Mouse (Mus musculus): ENCODE results near the gene Fbxw4. TPM values are rescaled to one million over a fixed set of nuclear protein-coding genes. Genes with fewer than 3 reads are reported as not detected.
"Not testable (repeated sequence)": the region's sequence is repeated elsewhere in the genome, so short reads cannot be mapped to it uniquely, and the experiment has no call there.

Gene Fbxw4
- total RNA-seq, 2 experiments from 2014 or later: 5.5 to 33.0 TPM

DNA sequence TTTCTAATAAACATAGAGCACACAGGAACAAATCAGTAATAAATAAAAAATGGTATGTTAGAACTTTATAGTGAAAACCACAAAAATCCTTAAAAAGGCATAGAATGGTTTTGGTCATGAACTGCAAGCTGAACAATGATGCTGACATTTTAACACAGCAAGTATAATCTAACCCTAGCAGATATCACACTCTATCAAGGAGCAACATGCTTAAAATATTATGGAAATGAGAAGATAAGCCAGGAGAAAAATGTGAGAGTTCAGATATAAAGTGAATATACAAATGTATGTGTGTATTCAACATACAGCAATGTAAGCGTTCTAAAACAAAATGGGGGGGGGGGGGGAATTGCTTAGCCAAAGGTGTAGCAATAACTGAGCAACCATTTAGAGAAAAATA is 2.3 kb downstream of the Fbxw4 start:
- ATAC-seq (replicated peaks; ENCODE audit: low FRiP score, low TSS enrichment, poor library complexity, severe bottlenecking): peak; percentile 62

DNA sequence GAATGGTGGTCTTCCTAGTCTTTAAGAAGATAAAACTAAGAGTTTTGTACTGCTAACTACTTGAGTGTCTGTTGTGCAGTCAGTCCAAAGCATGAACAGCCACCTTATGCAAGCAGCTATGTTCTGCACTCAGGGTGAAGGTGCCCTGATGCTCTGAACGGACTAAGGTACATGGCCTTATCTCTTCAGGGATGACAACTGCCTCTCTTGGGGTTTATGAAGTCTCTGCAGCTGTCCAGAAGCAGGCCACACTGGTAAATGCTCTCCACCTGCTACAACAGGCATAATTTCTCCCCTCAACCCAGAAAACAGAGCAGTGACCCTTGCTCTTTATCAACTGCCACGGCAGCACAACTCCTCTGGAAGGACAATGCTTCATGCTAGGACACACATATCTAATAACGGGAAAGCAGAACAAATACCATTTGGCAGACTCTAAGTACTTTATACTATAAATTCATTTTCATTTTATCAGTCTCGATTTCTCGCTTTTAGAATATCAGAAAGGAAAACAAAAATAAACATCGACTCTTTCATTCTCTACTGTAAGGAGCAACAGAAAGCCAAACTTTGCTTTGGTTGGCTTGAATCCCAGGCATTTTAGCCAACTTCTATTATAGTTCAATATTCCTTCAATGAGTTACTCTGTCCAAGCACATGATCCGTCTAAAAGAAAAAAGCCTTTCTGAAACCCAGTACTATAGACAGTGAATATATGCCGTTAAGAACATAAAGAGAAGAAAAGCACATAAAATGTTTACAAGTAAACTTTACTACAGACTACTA is 3.1 kb downstream of the Fbxw4 start:
- no peak for ATAC-seq (replicated peaks; ENCODE audit: low FRiP score, low TSS enrichment, poor library complexity, severe bottlenecking)

DNA sequence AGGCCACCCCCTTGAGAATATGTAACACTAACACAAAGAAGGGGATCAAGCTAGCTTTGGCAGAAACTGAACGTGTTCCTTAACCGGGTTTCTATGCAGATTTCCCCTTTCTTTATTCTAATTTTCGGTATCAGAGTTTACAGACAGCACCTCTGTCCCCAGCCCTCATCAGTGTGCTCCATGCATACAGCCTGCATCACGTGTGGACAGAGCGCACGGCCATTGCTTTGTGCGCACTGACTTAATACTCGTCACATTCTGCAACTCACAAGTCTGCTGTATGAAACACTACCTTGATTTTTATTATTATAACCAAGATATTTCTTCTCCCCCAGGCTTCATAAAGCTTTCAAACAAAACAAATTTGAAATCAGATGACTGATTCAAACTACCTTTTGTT is 4.2 kb downstream of the Fbxw4 start:
- no peak for ATAC-seq (replicated peaks; ENCODE audit: low FRiP score, low TSS enrichment, poor library complexity, severe bottlenecking)

DNA sequence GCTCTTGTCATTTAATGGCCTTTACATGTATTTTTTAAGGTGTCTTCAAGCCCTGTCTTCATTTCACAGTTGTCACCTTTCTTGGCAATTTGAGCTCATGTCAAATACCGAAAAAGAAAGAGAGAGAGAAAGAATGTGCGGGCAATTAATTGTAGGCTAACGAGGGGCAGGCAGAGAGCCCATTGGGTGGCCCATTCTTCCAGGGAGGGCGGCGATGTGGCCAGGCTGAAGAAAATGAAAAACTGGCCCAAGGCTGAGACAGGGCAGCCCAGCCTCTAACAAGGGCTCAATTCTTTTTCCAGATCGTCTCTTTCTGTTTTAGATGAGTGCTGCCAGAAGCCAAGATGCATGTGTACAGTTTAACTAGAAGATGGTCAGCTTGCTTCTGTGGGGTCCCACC is 6.1 kb downstream of the Fbxw4 start:
- no peak for ATAC-seq (replicated peaks; ENCODE audit: low FRiP score, low TSS enrichment, poor library complexity, severe bottlenecking)

DNA sequence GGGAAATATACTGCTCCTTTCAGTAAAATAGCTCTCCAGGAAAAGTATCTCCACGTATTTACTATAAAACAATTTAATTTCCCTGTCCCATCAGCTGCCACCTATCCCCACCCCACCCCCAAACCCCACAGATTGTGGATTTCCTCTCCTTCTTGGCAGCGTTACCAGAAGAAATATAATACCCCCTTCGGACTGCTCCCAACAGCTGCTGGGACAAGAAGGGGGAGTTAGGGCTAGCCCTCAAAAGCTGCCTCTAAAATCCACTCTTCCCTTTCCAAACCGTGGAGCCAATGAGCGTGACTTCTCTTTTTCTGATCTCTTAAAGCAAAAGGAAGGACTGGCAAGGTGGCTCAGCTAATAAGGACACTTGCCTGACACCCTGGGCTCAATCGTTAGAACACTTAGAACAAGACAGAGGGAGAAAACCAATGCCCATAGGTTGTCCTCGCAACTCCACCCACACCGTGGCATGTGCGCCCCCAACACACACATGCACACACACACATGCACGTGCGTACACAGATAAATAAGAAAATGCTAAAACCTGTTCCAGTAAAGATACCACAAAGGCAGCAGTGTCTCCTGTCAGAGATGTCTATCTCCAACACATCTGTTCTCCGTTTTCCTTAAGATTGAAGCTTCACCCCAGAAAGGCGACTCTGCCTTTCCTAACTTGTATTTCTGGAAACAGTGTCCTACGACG is 7.7 kb downstream of the Fbxw4 start:
- peak; percentile 85 for ATAC-seq (replicated peaks; ENCODE audit: low FRiP score, low TSS enrichment, poor library complexity, severe bottlenecking)

DNA sequence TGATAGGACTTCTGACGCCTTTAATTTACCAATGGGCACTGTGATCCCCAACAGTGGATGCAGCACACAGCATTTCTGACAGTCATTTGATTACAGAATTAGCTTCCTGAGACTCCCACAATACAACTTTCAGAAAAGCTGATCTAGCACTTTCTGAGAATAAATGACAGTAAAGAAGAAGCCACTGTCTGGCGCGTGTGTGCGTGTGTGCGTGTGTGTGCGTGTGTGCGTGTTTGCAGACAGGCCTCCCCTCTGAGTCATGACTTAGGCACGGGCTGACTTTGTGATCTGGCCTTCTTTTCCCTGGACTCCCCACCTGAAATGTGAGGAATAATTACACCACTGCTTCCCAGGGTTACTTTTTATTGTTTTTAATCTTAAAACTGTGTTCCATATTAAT is 8.6 kb downstream of the Fbxw4 start:
- no peak for ATAC-seq (replicated peaks; ENCODE audit: low FRiP score, low TSS enrichment, poor library complexity, severe bottlenecking)

DNA sequence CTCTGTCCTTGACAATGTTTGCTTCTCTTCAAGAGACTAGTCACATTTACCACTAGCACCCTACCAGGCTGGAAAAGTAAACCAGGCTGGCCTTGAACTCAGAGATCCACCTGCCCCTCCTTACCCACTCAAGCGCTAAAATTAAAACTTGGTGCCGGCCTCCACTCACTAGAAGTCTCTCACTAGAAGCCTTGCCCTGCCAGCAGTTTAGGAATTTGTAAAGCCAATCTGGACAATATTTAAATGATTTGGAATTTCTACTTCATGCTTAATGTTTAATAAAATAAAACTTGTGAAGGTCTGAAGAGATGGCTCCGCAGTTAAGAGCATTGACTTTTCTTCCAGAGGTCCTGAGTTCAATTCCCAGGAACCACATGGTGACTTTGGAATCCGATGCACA is 10.3 kb downstream of the Fbxw4 start:
- no peak for ATAC-seq (replicated peaks; ENCODE audit: low FRiP score, low TSS enrichment, poor library complexity, severe bottlenecking)

DNA sequence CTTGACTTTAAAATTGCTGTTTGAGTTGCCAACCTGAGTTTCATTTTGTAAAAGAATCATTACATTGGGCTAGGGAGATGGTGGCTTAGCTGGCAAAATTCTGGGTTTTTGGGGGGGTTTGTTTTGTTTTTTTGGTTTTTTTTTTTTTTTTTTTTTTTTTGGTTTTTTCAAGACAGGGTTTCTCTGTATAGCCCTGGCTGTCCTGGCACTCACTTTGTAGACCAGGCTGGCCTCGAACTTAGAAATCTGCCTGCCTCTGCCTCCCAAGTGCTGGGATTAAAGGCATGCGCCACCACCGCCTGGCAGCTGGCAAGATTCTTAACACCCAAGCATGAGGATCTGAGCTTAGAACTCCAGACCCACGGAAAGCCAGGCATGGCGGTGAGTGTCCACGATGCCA is 11.6 kb downstream of the Fbxw4 start:
- ATAC-seq (replicated peaks; ENCODE audit: low FRiP score, low TSS enrichment, poor library complexity, severe bottlenecking): not testable (repeated sequence)

DNA sequence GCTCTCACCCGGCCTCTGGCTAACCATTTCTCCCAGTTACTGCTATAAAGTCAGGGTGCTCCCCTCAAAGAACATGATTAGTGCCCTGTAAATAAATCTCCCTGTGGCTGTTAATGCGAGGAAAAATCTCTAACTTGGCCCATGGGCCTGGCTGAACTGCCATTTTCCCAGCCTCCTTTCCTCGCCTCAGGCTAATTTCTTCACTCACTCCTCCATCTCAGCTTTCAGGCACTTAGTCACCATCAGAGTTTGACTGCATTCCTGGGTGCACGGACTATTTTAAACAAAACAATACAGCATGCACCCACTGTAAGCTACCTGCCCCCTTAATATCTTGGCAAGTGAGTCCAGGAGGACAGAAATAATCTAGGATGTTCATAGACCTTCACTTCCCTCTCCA is 13.2 kb downstream of the Fbxw4 start:
- ATAC-seq (replicated peaks; ENCODE audit: low FRiP score, low TSS enrichment, poor library complexity, severe bottlenecking): no peak

DNA sequence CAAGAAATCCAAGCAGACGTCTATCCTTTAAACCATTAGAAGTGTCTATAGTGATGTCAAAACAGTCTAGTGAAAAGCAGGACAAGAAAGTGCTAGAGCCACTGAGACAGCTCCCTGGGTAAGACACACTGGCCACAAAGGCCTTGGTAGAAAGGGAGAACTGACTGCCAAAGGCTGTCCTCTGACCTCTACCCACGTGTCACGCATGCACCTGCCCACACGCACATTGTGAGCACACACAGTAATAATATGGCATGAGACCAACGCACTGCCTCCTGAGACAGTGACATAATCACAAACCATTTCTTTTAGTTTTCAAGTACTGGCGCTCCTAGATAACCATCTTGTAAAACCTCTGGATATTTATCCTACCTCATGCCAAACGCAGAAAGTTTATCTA is 19.4 kb downstream of the Fbxw4 start:
- no peak for ATAC-seq (replicated peaks; ENCODE audit: low FRiP score, low TSS enrichment, poor library complexity, severe bottlenecking)

DNA sequence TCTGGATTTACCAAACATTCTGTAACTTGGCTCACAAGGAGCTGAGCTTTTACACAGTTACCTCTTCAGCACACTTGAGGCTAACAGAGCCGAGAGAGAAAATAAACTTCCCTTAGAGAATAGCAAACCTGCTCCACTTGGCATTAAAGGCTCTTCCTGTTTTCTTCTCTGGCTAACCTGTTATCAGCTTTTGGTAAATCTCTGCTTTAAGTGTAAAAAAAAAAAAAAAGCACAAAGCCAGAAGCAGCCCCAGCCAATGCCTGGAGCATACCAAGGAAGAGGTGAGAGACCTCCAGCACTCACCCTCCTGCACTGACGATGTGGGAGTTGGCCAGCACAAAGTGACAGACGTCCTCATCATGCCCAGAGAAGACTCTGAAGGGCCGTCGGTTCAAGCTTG is 24.2 kb downstream of the Fbxw4 start:
- ATAC-seq (replicated peaks; ENCODE audit: low FRiP score, low TSS enrichment, poor library complexity, severe bottlenecking): no peak

DNA sequence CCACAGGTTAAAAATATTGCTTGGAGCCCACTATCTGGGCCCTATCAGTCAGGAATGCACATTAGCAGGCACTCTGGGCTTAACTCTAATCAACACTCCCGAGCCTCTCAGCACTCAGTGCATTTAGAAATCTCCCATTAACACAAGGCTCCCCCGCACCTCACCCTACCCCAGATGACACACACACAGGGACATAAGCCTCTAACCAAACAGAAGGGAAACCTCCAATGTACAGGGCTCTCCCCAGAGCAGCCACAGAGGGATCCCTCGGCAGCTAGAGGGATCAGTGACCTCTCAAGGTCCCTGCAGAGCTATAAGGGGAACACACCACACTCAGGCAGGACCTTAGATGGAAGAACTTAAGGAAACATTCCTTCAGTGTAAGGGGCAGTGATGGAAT is 28.5 kb downstream of the Fbxw4 start:
- ATAC-seq (replicated peaks; ENCODE audit: low FRiP score, low TSS enrichment, poor library complexity, severe bottlenecking): peak; percentile 34; the same call in 1 of the 2 replicates

DNA sequence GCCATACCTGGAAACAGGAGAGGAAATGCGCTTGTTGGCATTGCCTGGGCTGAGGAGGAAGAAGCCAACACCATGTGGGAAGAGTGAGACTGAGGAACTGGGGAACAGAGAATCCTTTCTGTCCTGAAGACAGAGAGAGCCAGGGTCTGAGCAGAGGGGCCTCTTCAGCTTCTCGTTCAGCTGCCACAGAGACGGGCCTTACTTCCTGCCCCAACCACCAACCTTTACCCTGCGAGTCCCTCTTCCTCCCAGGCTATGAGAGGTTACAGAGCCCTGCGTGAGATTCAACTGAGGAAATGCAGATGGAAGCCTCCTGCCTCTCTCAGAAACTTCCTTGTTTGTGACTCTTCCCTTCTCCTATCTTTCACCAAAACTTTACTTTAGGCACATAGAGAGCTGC is 29.2 kb downstream of the Fbxw4 start:
- no peak for ATAC-seq (replicated peaks; ENCODE audit: low FRiP score, low TSS enrichment, poor library complexity, severe bottlenecking)

DNA sequence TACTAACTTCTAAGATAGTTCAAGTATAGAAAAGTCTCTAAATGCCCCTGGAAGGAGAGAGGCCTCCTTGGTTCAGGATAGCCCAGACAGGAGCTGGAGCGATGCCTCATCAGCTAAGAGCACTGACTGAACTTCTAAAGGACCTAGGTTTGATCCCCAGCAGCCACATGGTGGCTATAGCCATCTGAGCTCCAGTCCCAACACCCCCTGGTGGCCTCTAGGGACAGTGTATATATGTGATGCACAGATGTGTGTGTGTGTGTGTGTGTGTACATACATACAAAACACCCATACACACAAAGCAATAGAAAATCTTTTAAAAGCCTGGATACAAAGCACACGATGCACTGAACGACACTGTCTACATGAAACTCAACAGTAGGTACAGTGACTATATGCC is 30.9 kb downstream of the Fbxw4 start:
- peak; percentile 76 for ATAC-seq (replicated peaks; ENCODE audit: low FRiP score, low TSS enrichment, poor library complexity, severe bottlenecking)

DNA sequence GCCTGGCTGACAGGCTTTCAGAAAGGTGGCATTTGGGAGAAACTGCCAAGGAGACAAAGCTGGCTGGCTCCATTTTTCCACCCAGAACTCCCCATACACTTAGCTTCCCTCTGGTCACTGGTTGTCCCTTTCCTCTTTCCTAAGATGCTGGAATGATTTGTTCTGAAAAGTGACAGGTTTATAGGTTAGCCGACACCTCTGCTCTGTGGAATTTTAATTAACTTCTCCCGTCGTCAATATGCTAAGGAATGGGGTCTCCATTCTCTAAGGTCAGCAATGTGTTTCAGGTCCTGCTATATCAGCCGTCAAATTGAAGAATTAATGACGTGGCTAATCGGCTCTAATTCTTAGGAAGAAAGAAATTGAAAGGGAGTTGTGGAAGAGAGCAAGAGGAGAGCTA is 31.5 kb downstream of the Fbxw4 start:
- no peak for ATAC-seq (replicated peaks; ENCODE audit: low FRiP score, low TSS enrichment, poor library complexity, severe bottlenecking)

DNA sequence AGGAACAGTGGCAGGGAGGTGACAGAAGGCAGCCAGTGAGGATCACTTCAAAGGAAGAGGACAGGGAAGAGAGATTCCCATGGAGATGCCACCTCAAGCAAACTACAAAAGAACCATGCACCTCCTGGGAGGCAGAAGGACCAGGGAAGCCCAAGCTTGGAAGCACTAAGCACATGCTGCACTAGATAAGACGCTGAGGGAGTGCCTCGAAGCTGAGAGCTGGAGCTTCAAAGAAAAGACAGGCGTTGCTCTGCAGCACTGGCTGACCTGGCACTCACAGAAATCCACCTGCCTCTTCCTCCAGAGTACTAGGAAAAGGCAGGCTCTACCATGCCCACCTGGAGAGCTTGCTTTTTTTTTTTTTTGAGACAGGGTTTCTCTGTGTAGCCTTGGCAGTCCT is 33.1 kb downstream of the Fbxw4 start:
- ATAC-seq (replicated peaks; ENCODE audit: low FRiP score, low TSS enrichment, poor library complexity, severe bottlenecking): no peak

DNA sequence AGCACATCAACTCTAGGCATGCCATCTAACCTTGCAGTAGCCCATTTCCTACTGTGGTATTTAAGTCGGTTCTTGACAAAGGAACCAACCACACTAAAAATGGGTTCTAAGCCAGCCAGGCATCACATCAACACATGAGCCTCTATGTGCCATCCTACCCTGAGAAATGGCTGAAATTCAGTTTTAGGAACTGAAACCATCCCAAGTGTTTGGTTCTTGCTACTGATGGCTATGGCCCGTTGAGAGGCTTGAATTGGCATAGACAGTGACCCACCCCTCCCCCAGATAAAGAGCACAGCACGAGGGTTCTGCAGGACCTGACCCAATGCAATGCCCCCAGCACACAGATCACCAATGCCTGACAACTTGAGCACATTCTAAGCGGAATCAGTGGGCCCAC is 36.4 kb downstream of the Fbxw4 start:
- no peak for ATAC-seq (replicated peaks; ENCODE audit: low FRiP score, low TSS enrichment, poor library complexity, severe bottlenecking)

DNA sequence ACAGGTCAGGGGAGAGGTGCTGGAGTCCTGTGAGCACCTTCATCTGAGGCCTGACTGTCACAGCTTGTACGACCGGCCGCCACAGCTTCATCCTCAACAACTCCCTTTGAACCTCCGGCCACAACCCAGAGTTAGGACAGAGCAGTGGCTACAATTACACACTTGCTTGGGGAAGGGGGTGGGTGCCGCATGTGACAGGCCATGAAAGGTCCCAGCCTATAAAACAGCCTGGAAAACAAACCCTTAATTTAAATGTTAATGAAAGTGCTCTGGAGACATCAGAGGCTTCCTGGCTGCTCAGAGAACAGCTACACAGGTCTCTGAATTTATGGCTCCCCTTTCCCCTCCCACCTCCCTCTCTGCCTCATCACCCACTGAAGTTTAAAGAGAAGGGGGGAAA is 38.0 kb downstream of the Fbxw4 start:
- no peak for ATAC-seq (replicated peaks; ENCODE audit: low FRiP score, low TSS enrichment, poor library complexity, severe bottlenecking)

DNA sequence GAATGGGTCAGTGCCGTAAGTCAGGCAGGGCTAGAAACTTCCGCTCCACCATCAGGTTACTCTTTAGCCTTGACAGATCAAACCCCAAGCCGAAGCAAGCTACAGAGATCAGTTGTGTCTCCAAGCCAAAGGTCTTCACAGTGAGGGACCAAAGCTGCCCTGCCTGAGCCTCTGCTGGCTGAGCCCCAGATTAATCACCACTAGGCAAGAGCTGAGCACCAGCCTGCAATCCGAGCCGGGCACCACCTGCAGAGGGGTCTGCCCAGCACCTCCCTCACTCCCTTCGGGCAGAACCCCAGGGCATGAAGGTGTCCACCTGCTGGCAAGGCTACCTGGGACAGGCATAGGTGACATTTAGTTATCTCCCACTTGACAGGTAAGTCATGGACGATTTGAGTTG is 39.1 kb downstream of the Fbxw4 start:
- no peak for ATAC-seq (replicated peaks; ENCODE audit: low FRiP score, low TSS enrichment, poor library complexity, severe bottlenecking)

DNA sequence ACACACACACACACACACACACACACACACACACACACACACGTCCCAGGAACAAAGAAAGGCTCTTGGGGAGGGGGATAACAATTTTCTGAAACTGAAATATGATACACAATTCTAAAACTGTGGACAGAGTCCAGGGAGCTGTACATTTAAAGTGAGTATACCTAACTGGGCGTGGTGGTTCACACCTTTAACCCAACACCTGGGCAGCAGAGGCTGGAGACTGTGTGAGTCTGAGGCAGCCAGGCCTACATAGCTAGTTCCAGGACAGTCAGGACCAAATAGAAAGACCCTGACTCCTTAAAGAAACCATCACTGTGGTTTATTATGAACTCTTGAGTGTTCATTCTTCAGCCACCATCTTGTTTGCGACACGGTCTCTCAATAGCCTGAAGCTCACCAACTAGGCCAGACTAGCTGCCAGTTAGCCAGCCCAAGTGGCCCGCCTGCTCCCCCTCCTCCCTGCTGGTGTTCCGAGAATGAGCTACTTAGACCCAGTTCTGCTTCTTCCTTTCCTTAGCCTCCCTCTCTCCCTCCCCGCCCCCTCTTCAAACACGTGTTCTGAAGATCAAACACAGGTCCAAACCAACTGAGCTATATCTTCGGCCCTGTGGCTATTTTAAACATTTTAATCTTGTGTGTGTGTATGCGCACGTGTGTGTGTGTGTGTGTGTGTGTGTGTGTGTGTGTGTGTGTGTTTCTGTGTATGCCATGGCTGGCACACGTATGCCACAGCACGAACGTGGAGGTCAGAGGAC is 40.2 kb downstream of the Fbxw4 start:
- no peak for ATAC-seq (replicated peaks; ENCODE audit: low FRiP score, low TSS enrichment, poor library complexity, severe bottlenecking)

DNA sequence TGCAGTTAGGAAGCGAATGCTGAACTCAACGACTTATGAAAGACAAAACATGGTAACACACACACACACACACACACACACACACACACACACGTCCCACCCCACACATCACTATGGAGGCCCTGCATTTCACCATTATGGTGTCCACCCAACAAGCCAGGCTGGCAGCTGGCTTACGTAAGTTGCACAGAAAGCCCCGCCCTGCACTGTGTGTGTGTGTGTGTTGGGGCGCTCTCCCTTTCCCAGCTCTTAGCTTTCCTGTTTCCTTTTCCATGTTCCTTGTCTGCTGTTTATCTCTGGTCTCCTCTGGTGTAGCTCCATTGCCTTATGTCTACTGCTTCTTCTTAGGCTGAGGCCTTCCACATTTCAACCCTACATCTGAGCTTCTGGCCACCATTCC is 41.9 kb downstream of the Fbxw4 start:
- no peak for ATAC-seq (replicated peaks; ENCODE audit: low FRiP score, low TSS enrichment, poor library complexity, severe bottlenecking)

Data from megakaryocyte-erythroid progenitor cell, adult 5-6 weeks (primary cell).